Mouse (Mus musculus) right cerebral cortex, adult 18-20 months (tissue): ENCODE results near the gene Mark4.

Source experiments
- DNase-seq: peaks from one replicate; pipeline ENCODE4 v3.0.0; 2022; ENCODE audit warnings: mixed read lengths

Gene Mark4

GRCm38 (mm10) chr7:19458591-19459111 lies at the start of gene Mark4:
Mark4 (minus strand) TSS chr7:19458821.
- DNase-seq: peak; percentile 69

- DNase-seq: no peak
Observed at GRCm38 (mm10) chr7:19507612-19507981, 49.0 kb upstream of the Mark4 start.

GRCm38 (mm10) chr7:19506969-19507611 lies 48.5 kb upstream of the Mark4 start:
- DNase-seq: no peak

- no peak for DNase-seq
Observed at GRCm38 (mm10) chr7:19506326-19506725, 47.7 kb upstream of the Mark4 start.

- DNase-seq: no peak
Observed at GRCm38 (mm10) chr7:19503481-19504068, 45.0 kb upstream of the Mark4 start.

- no peak for DNase-seq
Observed at GRCm38 (mm10) chr7:19501658-19502057, 43.0 kb upstream of the Mark4 start.

- DNase-seq: no peak
Observed at GRCm38 (mm10) chr7:19500420-19501363, 42.1 kb upstream of the Mark4 start.

GRCm38 (mm10) chr7:19498326-19498725 lies 39.7 kb upstream of the Mark4 start:
- DNase-seq: no peak

- no peak for DNase-seq
Observed at GRCm38 (mm10) chr7:19496214-19496555, 37.6 kb upstream of the Mark4 start.

GRCm38 (mm10) chr7:19495521-19496213 lies 37.0 kb upstream of the Mark4 start:
- no peak for DNase-seq

GRCm38 (mm10) chr7:19494751-19495474 lies 36.3 kb upstream of the Mark4 start:
- no peak for DNase-seq

- DNase-seq: no peak
Observed at GRCm38 (mm10) chr7:19491731-19492130, 33.1 kb upstream of the Mark4 start.

- DNase-seq: no peak
Observed at GRCm38 (mm10) chr7:19489525-19489924, 30.9 kb upstream of the Mark4 start.

- DNase-seq: no peak
Observed at GRCm38 (mm10) chr7:19486549-19486948, 27.9 kb upstream of the Mark4 start.

- DNase-seq: no peak
Observed at GRCm38 (mm10) chr7:19485488-19485887, 26.9 kb upstream of the Mark4 start.

GRCm38 (mm10) chr7:19483281-19483680 lies 24.7 kb upstream of the Mark4 start:
- no peak for DNase-seq

- no peak for DNase-seq
Observed at GRCm38 (mm10) chr7:19477624-19478384, 19.2 kb upstream of the Mark4 start.

- DNase-seq: no peak
Observed at GRCm38 (mm10) chr7:19477084-19477483, 18.5 kb upstream of the Mark4 start.

- peak; percentile 86 for DNase-seq
Observed at GRCm38 (mm10) chr7:19473875-19474443, 15.3 kb upstream of the Mark4 start.

GRCm38 (mm10) chr7:19472403-19472802 lies 13.8 kb upstream of the Mark4 start:
- DNase-seq: no peak

GRCm38 (mm10) chr7:19470308-19470707 lies 11.7 kb upstream of the Mark4 start:
- no peak for DNase-seq
